Mouse (Mus musculus): Measurements from ENCODE around the gene Fam234a. TPM values are rescaled to one million over a fixed set of nuclear protein-coding genes. Genes with fewer than 3 reads are reported as not detected.

The Fam234a gene
- polyA plus RNA-seq, 1 experiment from 2014 or later = 31.0 TPM

Other genes with a start within 250 kb of the Fam234a start
- 27.6 and 35.0 TPM in 2 replicates for gene Rab11fip3, start 174.7 kb downstream of the Fam234a start, polyA plus RNA-seq (2015; fragmentation: Nextera tagmentation; extraction: Ambion mirVana)
- 27.0 and 28.2 TPM in 2 replicates for gene Decr2, start 153.9 kb downstream of the Fam234a start, polyA plus RNA-seq (2015; fragmentation: Nextera tagmentation; extraction: Ambion mirVana)
- 31.8 and 36.8 TPM in 2 replicates for gene Nme4, start 148.6 kb downstream of the Fam234a start, polyA plus RNA-seq (2015; fragmentation: Nextera tagmentation; extraction: Ambion mirVana)
- gene Tmem8, start 130.9 kb downstream of the Fam234a start, polyA plus RNA-seq (2015; fragmentation: Nextera tagmentation; extraction: Ambion mirVana) = 2.4 and 2.6 TPM in 2 replicates
- 182 and 191 TPM in 2 replicates for gene Mrpl28, start 120.7 kb downstream of the Fam234a start, polyA plus RNA-seq (2015; fragmentation: Nextera tagmentation; extraction: Ambion mirVana)
- 17.3 and 21.6 TPM in 2 replicates for gene Axin1, start 105.6 kb downstream of the Fam234a start, polyA plus RNA-seq (2015; fragmentation: Nextera tagmentation; extraction: Ambion mirVana)
- not detected in 2 replicates for gene Pdia2, start 45.2 kb downstream of the Fam234a start, polyA plus RNA-seq (2015; fragmentation: Nextera tagmentation; extraction: Ambion mirVana)
- 2.0 and 3.0 TPM in 2 replicates for gene Rgs11, start 41.3 kb downstream of the Fam234a start, polyA plus RNA-seq (2015; fragmentation: Nextera tagmentation; extraction: Ambion mirVana)
- gene Arhgdig, start 36.5 kb downstream of the Fam234a start, polyA plus RNA-seq (2015; fragmentation: Nextera tagmentation; extraction: Ambion mirVana) = 28.1 and 28.3 TPM in 2 replicates
- gene Luc7l, start 8.7 kb upstream of the Fam234a start, polyA plus RNA-seq (2015; fragmentation: Nextera tagmentation; extraction: Ambion mirVana) = 121 and 126 TPM in 2 replicates
- gene Neurl1b, start 170.6 kb upstream of the Fam234a start, polyA plus RNA-seq (2015; fragmentation: Nextera tagmentation; extraction: Ambion mirVana) = 0.75 and 0.82 TPM in 2 replicates

All from midbrain, embryonic 13.5 days (tissue).